Comparison of ENCODE assay signal across 13 mouse cellular contexts in genomic region chr13:39350668-39351067, GRCm38 (mm10).
DNase-seq lines count a peak whose midpoint lies in the region; ATAC-seq lines count a peak whose summit lies in the region.
"Had no signal": no experiment of that assay in that cellular context is flagged by ENCODE, and none has a peak within 500 bp of the region (broad histone marks: within the 10 kb centered on the region; RNA-seq: fewer than 3 reads in every experiment).

No protein-coding gene starts in this region.

- 0 out of 2 replicates have a peak, but pooled peaks cover 8% of the 10 kb centered on the region for H3K4me1 ChIP-seq in forebrain, embryonic 15.5 days
- no peaks in the 10 kb centered on the region for H3K4me1 ChIP-seq in forebrain, embryonic 11.5 days (replicated peaks; ENCODE audit: control insufficient read depth, insufficient read depth, low read length)
- H3K4me1 ChIP-seq: neural tube, embryonic 13.5 days had no signal

- no peak overlapping the region for H3K9ac ChIP-seq in forebrain, embryonic 15.5 days (replicated peaks)
- no peak overlapping the region for H3K9ac ChIP-seq in forebrain, embryonic 11.5 days (ENCODE audit: low read length)
- H3K9ac ChIP-seq: limb, embryonic 12.5 days; neural tube, embryonic 13.5 days had no signal

- H3K4me2 ChIP-seq in forebrain, embryonic 15.5 days (replicated peaks), result no peak overlapping the region
- H3K4me2 ChIP-seq in forebrain, embryonic 11.5 days (ENCODE audit: low read depth, low read length, severe bottlenecking), result no peak overlapping the region
- H3K4me2 ChIP-seq: limb, embryonic 12.5 days; neural tube, embryonic 13.5 days had no signal

- H3K36me3 ChIP-seq in forebrain, embryonic 15.5 days, result no peaks in the 10 kb centered on the region
- H3K36me3 ChIP-seq in forebrain, embryonic 11.5 days (ENCODE audit: control insufficient read depth, insufficient read depth, low read length), result no peaks in the 10 kb centered on the region
- H3K36me3 ChIP-seq: limb, embryonic 12.5 days; neural tube, embryonic 13.5 days had no signal

- peak; percentile 69 for ATAC-seq in forebrain, embryonic 15.5 days (replicated peaks)
- no peak for ATAC-seq in forebrain, embryonic 11.5 days (replicated peaks; ENCODE audit: low FRiP score)
- no peak for ATAC-seq in inflammation-experienced regulatory T-cells, adult 6 months
- ATAC-seq in monocyte, adult 5-6 weeks (replicated peaks; ENCODE audit: insufficient number of reproducible peaks, low FRiP score, low TSS enrichment, poor library complexity, severe bottlenecking), result no peak
- ATAC-seq: Patski had no signal

- no peak overlapping the region for H3K4me3 ChIP-seq in forebrain, embryonic 15.5 days
- H3K4me3 ChIP-seq in forebrain, embryonic 11.5 days (ENCODE audit: low read depth, low read length), result no peak overlapping the region
- H3K4me3 ChIP-seq: erythroblast, embryonic 14.5 days; limb, embryonic 12.5 days; neural tube, embryonic 13.5 days had no signal

- H3K27me3 ChIP-seq in forebrain, embryonic 15.5 days, result no peaks in the 10 kb centered on the region
- H3K27me3 ChIP-seq in forebrain, embryonic 11.5 days (ENCODE audit: control insufficient read depth, insufficient read depth, low read length), result no peaks in the 10 kb centered on the region
- H3K27me3 ChIP-seq: limb, embryonic 12.5 days; neural tube, embryonic 13.5 days had no signal

- H3K27ac ChIP-seq in forebrain, embryonic 15.5 days (replicated peaks), result no peak overlapping the region
- no peak overlapping the region for H3K27ac ChIP-seq in forebrain, embryonic 11.5 days (ENCODE audit: low read depth, low read length)
- H3K27ac ChIP-seq: limb, embryonic 12.5 days; neural tube, embryonic 13.5 days had no signal

- no peaks in the 10 kb centered on the region for H3K9me3 ChIP-seq in forebrain, embryonic 15.5 days
- no peaks in the 10 kb centered on the region for H3K9me3 ChIP-seq in forebrain, embryonic 11.5 days (ENCODE audit: control insufficient read depth, low read length)
- H3K9me3 ChIP-seq: limb, embryonic 12.5 days; neural tube, embryonic 13.5 days had no signal

- DNase-seq in forebrain, embryonic 11.5 days (ENCODE audit: low spot score), result no peak
- DNase-seq in cerebellum, adult 8-10 months, result peak; percentile 81
- peak; percentile 58 for DNase-seq in layer of hippocampus, adult 11-12 months (ENCODE audit: low spot score)
- peak; percentile 55 for DNase-seq in retina, embryonic 14.5 days (ENCODE audit: low spot score)
- no peak for DNase-seq in thymus, postnatal 10 days (ENCODE audit: low spot score in 2 of 2)
- DNase-seq: lung, postnatal 14 days had no signal

- WGBS in forebrain, embryonic 15.5 days, result 48% methylated on average over 12 of the region's 12 CpGs
- 69% methylated on average over 12 of the region's 12 CpGs for WGBS in forebrain, embryonic 11.5 days

Comparison
In these comparisons a context has a peak if more than half of its experiments do, and no peak if none do; other contexts are left out.
1. DNase-seq: peak in cerebellum, adult 8-10 months (single experiment), layer of hippocampus, adult 11-12 months (single experiment) and retina, embryonic 14.5 days (single experiment); none in forebrain, embryonic 11.5 days (single experiment) and thymus, postnatal 10 days (0 of 2).